Mouse (Mus musculus): ENCODE measurements around the gene Srp72.
"Not testable (repeated sequence)": the region's sequence is repeated elsewhere in the genome, so short reads cannot be mapped to it uniquely, and the experiment has no call there.

Srp72 gene

GRCm38 (mm10) chr5:76969250-76969649 lies 5.2 kb upstream of the Srp72 start:
- DNase-seq: no peak

GRCm38 (mm10) chr5:76971115-76971514 lies 3.4 kb upstream of the Srp72 start:
- not testable (repeated sequence) for DNase-seq

GRCm38 (mm10) chr5:76973488-76973887 lies 995 bp upstream of the Srp72 start:
- DNase-seq: no peak

- DNase-seq: no peak
Measured at GRCm38 (mm10) chr5:76974207-76974553, 303 bp upstream of the Srp72 start.

GRCm38 (mm10) chr5:76975736-76976135 lies 1.3 kb downstream of the Srp72 start:
- no peak for DNase-seq

GRCm38 (mm10) chr5:76984015-76984414 lies 9.5 kb downstream of the Srp72 start:
- no peak for DNase-seq

GRCm38 (mm10) chr5:76990789-76991188 lies 16.3 kb downstream of the Srp72 start:
- DNase-seq: no peak

- DNase-seq: no peak
Measured at GRCm38 (mm10) chr5:76993174-76993814, 18.8 kb downstream of the Srp72 start.

- DNase-seq: no peak
Measured at GRCm38 (mm10) chr5:76998416-76998815, 23.9 kb downstream of the Srp72 start.

- no peak for DNase-seq
Measured at GRCm38 (mm10) chr5:77001192-77001591, 26.7 kb downstream of the Srp72 start.

GRCm38 (mm10) chr5:77004051-77004821 lies 29.8 kb downstream of the Srp72 start, which contains the start of gene Arl9:
TSS of gene Arl9 (plus strand) at chr5:77004055.
- no peak for DNase-seq

- no peak for DNase-seq
Measured at GRCm38 (mm10) chr5:77010352-77010751, 35.9 kb downstream of the Srp72 start.

GRCm38 (mm10) chr5:77011082-77011481 lies 36.6 kb downstream of the Srp72 start:
- no peak for DNase-seq

- no peak for DNase-seq
Measured at GRCm38 (mm10) chr5:77013171-77013570, 38.7 kb downstream of the Srp72 start.

- DNase-seq: peak; percentile 69
Measured at GRCm38 (mm10) chr5:77015544-77016482, 41.3 kb downstream of the Srp72 start, which contains the start of gene Thegl. TSS of gene Thegl (plus strand) at chr5:77016023.

- no peak for DNase-seq
Measured at GRCm38 (mm10) chr5:77028034-77028433, 53.6 kb downstream of the Srp72 start.

- peak; percentile 12 for DNase-seq
Measured at GRCm38 (mm10) chr5:77029735-77030134, 55.3 kb downstream of the Srp72 start.

GRCm38 (mm10) chr5:77035101-77035500 lies 60.6 kb downstream of the Srp72 start:
- DNase-seq: not testable (repeated sequence)

GRCm38 (mm10) chr5:77038451-77038850 lies 64.0 kb downstream of the Srp72 start:
- no peak for DNase-seq

GRCm38 (mm10) chr5:77039391-77039790 lies 64.9 kb downstream of the Srp72 start:
- DNase-seq: no peak

GRCm38 (mm10) chr5:77044362-77044761 lies 69.9 kb downstream of the Srp72 start:
- DNase-seq: no peak

All from right cerebral cortex, postnatal 4 days (tissue).